In genomic region chr9:30613003-30613552, GRCm38 (mm10) we compare ENCODE assay signal across 23 mouse cellular contexts.
DNase-seq lines count a peak whose midpoint lies in the region; ATAC-seq and TF ChIP-seq lines count a peak whose summit lies in the region.
"Had no signal": no experiment of that assay in that cellular context is flagged by ENCODE, and none has a peak within 500 bp of the region (broad histone marks: within the 10 kb centered on the region; RNA-seq: fewer than 3 reads in every experiment).

No protein-coding gene starts in this region.

- H3K4me2 ChIP-seq in kidney, embryonic 15.5 days: no peak overlapping the region
- H3K4me2 ChIP-seq in lung, embryonic 16.5 days (ENCODE audit: low read depth, low read length): no peak overlapping the region
- no peak overlapping the region for H3K4me2 ChIP-seq in kidney, postnatal 0 days (ENCODE audit: low read length)
- H3K4me2 ChIP-seq: embryonic facial prominence, embryonic 15.5 days; forebrain, embryonic 12.5 days; heart, embryonic 12.5 days; hindbrain, embryonic 13.5 days; limb, embryonic 13.5 days; liver, embryonic 12.5 days; neural tube, embryonic 15.5 days; stomach, embryonic 15.5 days had no signal

- H3K9me3 ChIP-seq in kidney, embryonic 15.5 days (replicated peaks): no peaks in the 10 kb centered on the region
- no peaks in the 10 kb centered on the region for H3K9me3 ChIP-seq in lung, embryonic 16.5 days (ENCODE audit: control insufficient read depth, low read length)
- H3K9me3 ChIP-seq in kidney, postnatal 0 days (replicated peaks; ENCODE audit: low read length): no peaks in the 10 kb centered on the region
- H3K9me3 ChIP-seq: embryonic facial prominence, embryonic 10.5 days; embryonic facial prominence, embryonic 15.5 days; forebrain, embryonic 12.5 days; heart, embryonic 12.5 days; hindbrain, embryonic 13.5 days; limb, embryonic 13.5 days; liver, embryonic 12.5 days; neural tube, embryonic 15.5 days; stomach, embryonic 15.5 days had no signal

- H3K4me1 ChIP-seq in kidney, embryonic 15.5 days: no peaks in the 10 kb centered on the region; the same call in 1 of the 2 replicates
- peaks cover 5% of the 10 kb centered on the region for H3K4me1 ChIP-seq in lung, embryonic 16.5 days (replicated peaks; ENCODE audit: control insufficient read depth, insufficient read depth, low read length)
- H3K4me1 ChIP-seq in kidney, postnatal 0 days (replicated peaks; ENCODE audit: insufficient read depth, low read length): no peaks in the 10 kb centered on the region
- H3K4me1 ChIP-seq: embryonic facial prominence, embryonic 15.5 days; forebrain, embryonic 12.5 days; limb, embryonic 13.5 days; liver, embryonic 12.5 days had no signal

- no peak for ATAC-seq in kidney, embryonic 15.5 days (replicated peaks; ENCODE audit: low FRiP score)
- peak; percentile 79 for ATAC-seq in lung, embryonic 16.5 days (ENCODE audit: low read depth)
- ATAC-seq in kidney, postnatal 0 days (replicated peaks; ENCODE audit: low FRiP score, low read depth): no peak
- ATAC-seq: intestine, embryonic 16.5 days; liver, embryonic 12.5 days had no signal

- no peak for DNase-seq in kidney, adult 8-10 months
- no peak for DNase-seq in lung, postnatal 36 days
- DNase-seq in kidney, postnatal 0 days (ENCODE audit: low spot score): peak; percentile 53
- peak; percentile 35 to 44 for DNase-seq in lung, postnatal 4 days
- DNase-seq: B cell, adult 2 months; cerebellum, adult 2 months; cerebellum, postnatal 25 days; forebrain, postnatal 0 days; right cerebral cortex, postnatal 14 days had no signal

- H3K9ac ChIP-seq in kidney, embryonic 15.5 days: no peak overlapping the region
- H3K9ac ChIP-seq in lung, embryonic 16.5 days (ENCODE audit: low read length): no peak overlapping the region
- H3K9ac ChIP-seq in kidney, postnatal 0 days (ENCODE audit: low read depth, low read length): no peak overlapping the region
- H3K9ac ChIP-seq: embryonic facial prominence, embryonic 15.5 days; forebrain, embryonic 12.5 days; forebrain, postnatal 0 days; heart, embryonic 12.5 days; hindbrain, embryonic 13.5 days; limb, embryonic 13.5 days; liver, embryonic 12.5 days; neural tube, embryonic 15.5 days; stomach, embryonic 15.5 days had no signal

- WGBS in kidney, embryonic 15.5 days: 59% methylated on average over 5 of the region's 5 CpGs
- 45% methylated on average over 5 of the region's 5 CpGs for WGBS in lung, embryonic 16.5 days
- WGBS in kidney, postnatal 0 days: 66% methylated on average over 5 of the region's 5 CpGs

- TF ChIP-seq CTCF in kidney, postnatal 0 days (IDR thresholded peaks at IDR 0.05; ENCODE audit: low read depth): no peak

- no peaks in the 10 kb centered on the region for H3K27me3 ChIP-seq in kidney, embryonic 15.5 days
- H3K27me3 ChIP-seq in lung, embryonic 16.5 days (ENCODE audit: control insufficient read depth, insufficient read depth, low read depth, low read length): no peaks in the 10 kb centered on the region
- no peaks in the 10 kb centered on the region for H3K27me3 ChIP-seq in kidney, postnatal 0 days (ENCODE audit: insufficient read depth, low read length)
- H3K27me3 ChIP-seq: embryonic facial prominence, embryonic 15.5 days; forebrain, embryonic 12.5 days; heart, embryonic 12.5 days; hindbrain, embryonic 13.5 days; limb, embryonic 13.5 days; liver, embryonic 12.5 days; neural tube, embryonic 15.5 days; stomach, embryonic 15.5 days had no signal

- no peak overlapping the region for H3K4me3 ChIP-seq in kidney, embryonic 15.5 days (replicated peaks)
- H3K4me3 ChIP-seq in lung, embryonic 16.5 days (ENCODE audit: low read length): no peak overlapping the region
- H3K4me3 ChIP-seq in kidney, postnatal 0 days (replicated peaks; ENCODE audit: low read depth, low read length): no peak overlapping the region
- H3K4me3 ChIP-seq: embryonic facial prominence, embryonic 10.5 days; embryonic facial prominence, embryonic 15.5 days; forebrain, embryonic 12.5 days; heart, adult 2 months; heart, embryonic 12.5 days; hindbrain, embryonic 13.5 days; limb, embryonic 13.5 days; liver, embryonic 12.5 days; neural tube, embryonic 15.5 days; stomach, embryonic 15.5 days had no signal

- H3K27ac ChIP-seq in kidney, embryonic 15.5 days: peak overlapping the region; percentile 61
- no peak overlapping the region for H3K27ac ChIP-seq in lung, embryonic 16.5 days (ENCODE audit: low read length)
- H3K27ac ChIP-seq in kidney, postnatal 0 days: peak overlapping the region; percentile 51; the same call in 1 of the 2 replicates
- H3K27ac ChIP-seq: embryonic facial prominence, embryonic 10.5 days; embryonic facial prominence, embryonic 15.5 days; forebrain, embryonic 12.5 days; heart, adult 2 months; hindbrain, embryonic 13.5 days; limb, embryonic 13.5 days; liver, embryonic 12.5 days; macrophage; neural tube, embryonic 15.5 days; stomach, embryonic 15.5 days had no signal

- no peaks in the 10 kb centered on the region for H3K36me3 ChIP-seq in kidney, embryonic 15.5 days
- no peaks in the 10 kb centered on the region for H3K36me3 ChIP-seq in lung, embryonic 16.5 days (ENCODE audit: control insufficient read depth, insufficient read depth, low read length)
- H3K36me3 ChIP-seq in kidney, postnatal 0 days (ENCODE audit: insufficient read depth, low read length): no peaks in the 10 kb centered on the region
- H3K36me3 ChIP-seq: embryonic facial prominence, embryonic 10.5 days; embryonic facial prominence, embryonic 15.5 days; forebrain, embryonic 12.5 days; heart, embryonic 12.5 days; hindbrain, embryonic 13.5 days; limb, embryonic 13.5 days; liver, embryonic 12.5 days; neural tube, embryonic 15.5 days; stomach, embryonic 15.5 days had no signal

Comparison
In these comparisons a context has a peak if more than half of its experiments do, and no peak if none do; other contexts are left out.
1. DNase-seq: peak in kidney, postnatal 0 days (single experiment) and lung, postnatal 4 days (2 of 2); none in kidney, adult 8-10 months (0 of 2) and lung, postnatal 36 days (single experiment).